Mouse (Mus musculus): ENCODE measurements around the gene Tacc3.

GRCm38 (mm10) chr5:33609226-33609625 is 48.7 kb upstream of the Tacc3 start:
- TF ChIP-seq POLR2A (IDR thresholded peaks at IDR 0.05; ENCODE audit: insufficient read length, low read depth) (no peak), USF1 (IDR thresholded peaks at IDR 0.05; ENCODE audit: low read depth) (no peak), TCF12 (IDR thresholded peaks at IDR 0.05; ENCODE audit: insufficient read depth, poor library complexity, severe bottlenecking) (no peak), POLR2AphosphoS2 (IDR thresholded peaks at IDR 0.05; ENCODE audit: insufficient read length, low read depth) (no peak), MAX (IDR thresholded peaks at IDR 0.05; ENCODE audit: low read depth) (no peak), E2F4 (IDR thresholded peaks at IDR 0.05; ENCODE audit: insufficient read depth) (no peak), CEBPB (IDR thresholded peaks at IDR 0.05; ENCODE audit: insufficient read depth, poor library complexity, severe bottlenecking) (no peak), TCF3 (IDR thresholded peaks at IDR 0.05; ENCODE audit: insufficient read length, low read depth) (no peak), REST (IDR thresholded peaks at IDR 0.05; ENCODE audit: insufficient read depth, insufficient read length) (no peak), SRF (IDR thresholded peaks at IDR 0.05; ENCODE audit: control insufficient read depth, insufficient read length, low read depth) (no peak), MYOD1 (IDR thresholded peaks at IDR 0.05; ENCODE audit: control insufficient read depth in 1 of 3, insufficient read length in 2 of 3, low read depth in 2 of 3) (no peak)
